Mouse (Mus musculus): ENCODE results near the gene Tubb4b.

Gene Tubb4b

DNA sequence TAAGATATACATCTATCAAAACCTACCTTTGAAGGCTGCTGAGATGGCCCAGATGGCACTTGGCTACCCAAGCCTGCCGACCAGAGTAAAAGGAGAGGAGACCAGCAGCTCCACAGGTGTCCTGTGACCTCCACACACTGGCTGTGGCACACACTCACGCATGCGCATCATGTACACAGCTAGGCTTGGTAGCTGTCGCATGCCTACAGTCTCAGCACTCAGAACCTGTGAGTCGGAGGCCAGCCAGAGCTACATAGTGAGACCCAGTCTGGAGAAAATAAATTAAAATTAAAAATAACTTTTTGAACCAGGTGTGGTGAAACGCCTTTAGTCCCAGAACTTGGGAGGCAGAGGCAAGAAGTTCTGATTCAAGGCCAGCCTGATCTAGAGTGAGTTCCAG, 36.7 kb downstream of the Tubb4b start:
- no peak for DNase-seq (ENCODE audit: low spot score)

DNA sequence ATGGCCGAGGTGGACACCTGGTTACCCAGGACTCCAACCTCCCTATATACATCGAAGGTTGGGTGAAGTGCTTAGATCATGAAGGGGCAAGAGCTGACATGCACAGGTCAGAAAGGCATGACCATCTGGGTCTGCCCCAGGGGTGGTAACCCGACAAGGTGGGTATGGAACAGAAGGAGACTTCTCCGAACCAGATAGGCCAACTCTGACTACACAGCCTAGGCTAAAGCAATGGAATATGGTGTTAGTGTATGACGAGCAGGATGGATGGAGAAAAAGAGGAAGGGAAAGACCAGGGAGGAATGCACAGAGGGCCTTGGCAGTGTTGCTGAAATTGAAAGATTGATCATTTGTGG, 37.9 kb downstream of the Tubb4b start:
- no peak for DNase-seq (ENCODE audit: low spot score)

DNA sequence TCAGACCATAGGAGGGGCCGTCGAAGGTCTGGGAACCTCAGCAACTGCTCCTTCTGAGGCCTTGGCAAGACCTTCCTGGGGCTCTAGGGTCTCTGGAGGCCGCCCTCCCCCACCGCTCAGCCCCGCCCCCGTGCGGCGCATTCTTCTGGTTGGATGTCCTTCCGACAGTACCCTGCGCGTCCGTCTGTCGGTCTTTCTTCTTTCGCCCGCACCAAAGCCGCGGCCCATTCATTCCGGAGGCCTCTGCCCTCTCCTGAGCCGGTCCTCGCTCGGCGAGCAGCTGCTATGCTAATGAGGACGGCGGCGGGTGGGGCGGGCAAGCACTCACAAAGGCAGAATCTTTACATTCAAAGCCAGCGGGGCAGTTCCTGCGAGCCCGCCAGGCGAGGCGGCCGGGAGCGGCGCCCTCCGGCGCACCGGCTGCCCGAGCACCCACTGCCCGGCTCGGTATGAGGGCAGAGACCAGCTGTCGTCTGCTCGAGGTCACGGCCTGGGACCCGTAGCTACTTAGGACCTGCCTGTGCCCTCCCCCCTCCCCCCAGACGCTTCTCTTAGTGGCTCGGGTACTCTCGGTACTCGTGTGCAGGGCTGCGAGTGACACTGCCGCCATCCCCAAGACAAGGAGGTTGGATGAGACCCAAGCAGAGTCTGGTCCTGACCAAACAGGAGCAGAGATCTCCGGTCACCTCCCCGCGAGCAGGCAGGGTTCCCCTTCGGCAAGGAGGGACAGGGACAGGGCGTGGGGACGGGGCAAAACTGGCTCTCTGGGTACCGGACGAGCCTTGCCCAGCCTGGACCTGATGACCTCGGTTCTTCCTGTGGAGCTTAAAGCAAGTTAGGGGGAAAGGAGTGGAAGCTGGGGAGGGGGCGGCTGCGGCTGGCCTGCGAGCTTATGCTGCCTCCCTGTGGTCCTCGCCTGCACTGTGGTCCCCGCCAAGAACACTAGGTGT, 38.6 kb downstream of the Tubb4b start:
- peak; percentile 90 for DNase-seq (ENCODE audit: low spot score)

DNA sequence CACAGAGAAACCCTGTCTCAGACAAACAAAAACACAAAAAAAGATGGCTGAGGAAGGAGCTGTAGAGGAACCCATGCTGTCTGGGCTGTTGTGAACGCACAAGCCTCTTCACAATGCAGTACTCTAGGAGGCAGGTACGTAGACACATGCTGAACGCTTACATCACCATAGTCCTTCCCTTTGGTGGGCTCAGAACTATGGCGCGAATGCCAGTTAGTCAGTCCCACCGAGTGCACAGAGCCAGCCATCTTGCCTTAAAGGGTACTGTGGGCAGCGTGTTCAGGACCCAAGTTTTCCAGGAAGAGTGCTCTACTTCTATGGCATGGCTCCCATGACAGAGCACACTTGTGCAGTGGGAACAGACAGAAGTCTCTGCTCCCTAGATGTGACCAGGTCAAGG, 40.0 kb downstream of the Tubb4b start:
- DNase-seq (ENCODE audit: low spot score), result no peak

DNA sequence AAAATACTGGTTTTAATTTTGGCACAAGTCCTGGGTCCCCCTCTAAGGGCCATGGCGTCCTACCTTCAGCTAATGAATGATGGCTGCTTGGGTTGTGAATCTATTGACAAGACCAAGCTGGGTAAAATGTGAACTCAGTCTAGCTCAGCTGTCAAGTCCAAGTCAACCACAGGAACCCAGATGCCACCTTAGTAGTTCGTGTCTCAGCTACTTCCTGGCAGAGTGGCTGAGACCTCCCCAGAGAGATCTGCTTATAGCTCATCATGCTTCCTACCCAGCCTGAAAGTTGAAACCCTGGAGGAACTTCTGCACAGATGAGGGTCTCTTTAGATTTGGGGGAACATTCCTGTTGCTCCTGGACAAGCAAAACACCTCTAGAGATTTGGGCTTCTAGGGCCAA, 41.2 kb downstream of the Tubb4b start:
- no peak for DNase-seq (ENCODE audit: low spot score)

DNA sequence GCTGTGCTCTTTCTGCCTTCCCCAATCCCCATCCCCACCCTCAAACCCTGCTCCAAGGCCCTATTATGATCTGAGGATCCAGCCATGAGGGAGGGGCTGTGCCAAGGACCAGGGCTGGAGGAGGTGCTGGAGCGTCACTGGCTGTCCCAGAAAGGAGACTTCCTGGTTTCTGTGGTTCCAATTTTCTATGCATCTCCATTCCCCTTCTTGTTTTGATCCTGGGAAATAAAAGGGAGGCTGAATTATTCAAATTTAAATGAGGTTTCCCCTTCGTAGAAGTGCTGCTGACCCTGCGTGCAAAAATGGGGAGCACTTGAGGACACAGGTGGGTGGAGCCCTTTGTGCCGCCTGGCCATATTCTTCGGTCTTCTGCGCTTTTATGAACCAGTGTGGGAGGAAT, 41.8 kb downstream of the Tubb4b start:
- DNase-seq (ENCODE audit: low spot score), result peak; percentile 32

DNA sequence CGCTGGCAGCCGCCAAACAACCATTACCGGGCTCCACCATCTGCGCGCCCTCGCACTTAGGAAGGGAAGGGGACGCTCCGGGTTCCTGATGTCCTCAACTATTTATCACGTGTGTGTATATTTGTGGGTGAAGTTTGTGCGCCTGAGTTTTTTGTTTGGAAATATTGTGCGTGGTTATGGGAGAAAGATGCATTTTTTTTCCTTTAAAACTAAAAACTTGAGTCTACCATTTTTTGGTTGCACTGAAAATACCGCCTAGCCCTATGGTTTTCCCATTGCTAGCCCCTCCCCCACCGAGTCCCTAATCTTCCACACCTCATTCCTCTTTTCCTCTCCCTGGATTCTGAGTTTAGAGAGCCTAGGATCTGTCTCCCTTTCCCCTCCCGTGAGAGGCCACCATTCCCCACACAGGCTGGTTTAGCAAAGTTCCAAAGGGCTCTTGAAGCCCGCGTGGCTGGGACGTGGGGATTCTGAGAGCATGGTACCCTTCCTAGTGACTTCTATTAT, 42.6 kb downstream of the Tubb4b start:
- peak; percentile 48 for DNase-seq (ENCODE audit: low spot score)

DNA sequence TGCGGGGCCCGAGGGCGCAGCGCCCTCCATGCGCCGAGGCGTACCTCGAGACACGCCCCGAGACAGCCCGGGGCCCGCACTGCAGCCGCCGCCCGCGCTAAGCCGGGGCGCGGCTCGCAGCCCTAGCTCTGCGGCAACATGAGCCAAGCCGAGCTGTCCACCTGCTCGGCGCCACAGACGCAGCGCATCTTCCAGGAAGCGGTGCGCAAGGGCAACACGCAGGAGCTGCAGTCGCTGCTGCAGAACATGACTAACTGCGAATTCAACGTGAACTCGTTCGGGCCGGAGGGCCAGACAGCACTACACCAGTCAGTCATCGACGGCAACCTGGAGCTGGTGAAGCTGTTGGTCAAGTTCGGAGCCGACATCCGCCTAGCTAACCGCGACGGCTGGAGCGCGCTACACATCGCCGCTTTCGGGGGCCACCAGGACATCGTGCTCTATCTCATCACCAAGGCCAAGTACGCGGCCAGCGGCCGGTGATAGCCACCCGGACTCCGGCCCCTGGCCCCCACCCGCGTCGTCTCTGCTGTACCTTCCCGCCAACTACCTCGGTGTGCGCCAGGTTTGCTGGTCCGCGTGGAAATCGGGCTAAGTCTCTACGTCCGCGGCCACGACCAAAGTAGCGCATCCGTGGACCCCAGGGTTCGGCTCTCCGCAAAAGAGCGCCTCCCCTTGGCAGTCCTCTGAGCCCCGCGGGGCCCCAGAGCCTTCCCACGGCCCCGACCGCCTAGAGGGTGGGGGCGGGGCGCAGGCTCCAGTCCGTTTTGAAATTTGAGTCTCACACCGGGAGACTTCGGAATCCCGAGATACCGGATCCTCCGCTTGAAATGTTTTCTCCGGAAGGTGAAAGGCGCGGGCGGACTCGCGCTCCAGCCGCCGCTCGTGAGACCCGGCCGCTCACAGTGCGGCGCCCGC, 43.3 kb downstream of the Tubb4b start:
- peak; percentile 74 for DNase-seq (ENCODE audit: low spot score)

DNA sequence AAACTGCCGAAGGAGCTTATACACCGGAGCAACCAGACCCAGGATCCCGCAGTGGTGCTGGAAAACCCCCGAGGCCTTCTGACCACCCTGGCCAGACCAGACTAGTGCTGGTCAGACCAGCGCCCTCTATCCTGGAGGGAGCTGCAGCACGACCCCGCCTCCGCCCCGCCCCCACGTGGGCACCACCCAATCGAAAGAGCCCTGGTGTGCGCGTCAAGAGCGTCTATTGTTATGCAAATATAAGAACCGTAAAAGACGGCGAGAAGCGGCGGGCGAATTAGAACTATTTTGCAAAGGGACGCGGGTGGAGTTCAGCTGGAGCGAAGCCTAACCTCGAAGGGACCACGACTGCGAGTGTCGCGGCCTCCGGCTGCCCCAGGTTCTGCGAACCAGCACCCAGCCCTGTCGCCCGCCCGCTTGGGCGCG, 44.0 kb downstream of the Tubb4b start, which contains the start of gene Nrarp:
TSS of gene Nrarp (plus strand) at position 281 of the 426 bp plus-strand sequence.
- DNase-seq (ENCODE audit: low spot score), result peak; percentile 94

DNA sequence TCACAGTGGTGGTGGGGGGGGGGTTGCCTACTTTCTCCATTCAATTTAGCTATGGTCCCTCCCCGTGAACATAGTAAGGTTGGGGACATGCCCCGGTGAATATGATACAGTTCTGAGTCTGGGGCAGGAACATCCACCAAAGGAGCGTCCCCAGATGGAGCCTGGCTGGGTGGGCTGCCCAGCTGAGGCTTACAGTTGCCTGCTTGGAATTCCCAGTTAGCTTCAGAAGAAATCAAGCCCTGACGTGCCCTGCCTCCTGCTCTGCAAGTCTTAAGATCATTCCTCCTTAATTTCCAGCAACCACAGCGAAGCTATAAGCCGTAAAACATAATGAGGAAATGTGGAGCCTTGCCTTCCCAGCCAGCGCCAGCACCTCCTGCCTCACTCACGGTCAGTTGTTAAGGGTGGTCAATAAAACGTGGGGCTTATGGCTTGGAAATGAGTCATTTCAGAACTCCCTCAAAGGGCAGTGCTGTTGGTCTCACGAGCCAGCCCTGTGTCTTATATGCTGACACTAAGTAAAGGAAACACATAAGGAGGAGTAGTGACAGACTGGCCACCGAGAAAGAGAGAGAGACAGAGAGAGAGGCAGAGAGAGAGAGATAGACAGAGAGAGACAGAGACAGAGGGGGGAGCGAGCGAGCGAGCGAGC, 44.8 kb downstream of the Tubb4b start:
- DNase-seq (ENCODE audit: low spot score), result peak; percentile 23

DNA sequence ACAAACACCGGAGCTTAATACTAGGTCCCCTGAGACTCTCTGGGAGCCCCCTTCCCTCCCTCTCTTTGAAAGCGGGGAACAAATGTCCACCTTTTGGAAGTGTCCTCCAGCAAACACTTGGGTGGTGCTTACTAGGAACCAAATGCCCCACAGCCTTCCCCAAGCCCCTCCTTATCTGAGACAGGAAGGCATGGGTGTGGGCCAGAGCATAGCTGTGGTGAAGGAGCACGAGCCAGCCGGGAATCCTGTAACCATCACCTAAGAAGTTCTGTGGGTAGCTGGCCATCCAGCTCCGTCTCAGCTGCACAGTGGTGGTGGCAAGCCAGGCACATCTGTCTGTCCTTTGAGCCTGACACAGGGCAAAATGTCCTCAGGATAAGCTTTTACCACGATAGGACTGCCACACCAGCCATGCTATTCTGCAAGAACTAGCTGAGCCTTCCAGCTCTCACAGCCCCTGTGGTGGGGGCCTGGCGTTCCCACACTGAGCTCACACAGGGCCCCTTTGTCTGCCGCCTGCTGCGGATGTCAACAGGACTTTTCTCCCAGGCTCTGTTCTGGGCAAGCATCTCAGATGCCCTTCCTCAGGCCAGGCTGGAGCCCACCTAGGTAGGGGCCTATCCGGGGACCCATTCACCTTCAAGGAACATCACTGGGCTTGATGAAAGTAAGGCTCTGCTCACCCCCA, 46.1 kb downstream of the Tubb4b start:
- DNase-seq (ENCODE audit: low spot score), result peak; percentile 27

DNA sequence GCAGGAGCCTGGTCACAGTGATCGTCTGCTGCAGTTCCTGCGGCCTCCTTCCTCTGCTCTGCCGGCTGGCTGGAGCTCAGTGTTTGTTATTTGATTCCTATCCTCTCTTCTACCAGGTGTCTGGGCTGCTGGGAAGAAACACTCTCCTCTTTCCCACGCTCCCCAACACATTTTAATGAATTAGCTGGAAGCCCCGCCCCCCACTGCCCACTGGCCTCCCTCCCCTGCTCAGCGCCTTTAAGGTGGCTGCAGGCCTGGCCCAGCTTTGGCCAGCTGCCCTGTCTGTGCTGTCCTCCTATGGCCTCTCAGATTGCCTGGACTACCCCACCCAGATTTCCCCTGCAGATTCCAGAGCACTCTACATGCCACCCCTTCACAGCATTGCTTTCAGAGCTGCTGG, 46.8 kb downstream of the Tubb4b start:
- peak; percentile 76 for DNase-seq (ENCODE audit: low spot score)

DNA sequence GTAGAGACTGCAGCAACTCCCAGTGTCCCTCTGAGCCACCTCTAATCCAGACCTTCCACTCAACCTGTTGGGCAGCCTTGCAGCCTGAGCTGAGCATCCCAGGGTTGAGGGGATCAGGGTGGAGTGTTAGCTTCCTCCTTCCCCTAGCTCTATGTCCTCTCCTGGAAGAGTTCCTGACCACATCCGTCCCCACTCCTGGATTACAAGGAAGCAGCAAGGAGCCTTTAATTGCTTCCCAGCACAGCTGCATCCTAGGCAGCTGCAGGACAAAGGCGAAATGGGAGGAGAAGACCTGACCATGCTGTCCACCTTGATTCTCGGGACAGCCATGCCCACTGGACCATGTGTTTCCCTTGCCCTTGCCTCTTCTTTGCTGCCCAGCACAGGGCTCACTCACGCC, 47.4 kb downstream of the Tubb4b start:
- no peak for DNase-seq (ENCODE audit: low spot score)

DNA sequence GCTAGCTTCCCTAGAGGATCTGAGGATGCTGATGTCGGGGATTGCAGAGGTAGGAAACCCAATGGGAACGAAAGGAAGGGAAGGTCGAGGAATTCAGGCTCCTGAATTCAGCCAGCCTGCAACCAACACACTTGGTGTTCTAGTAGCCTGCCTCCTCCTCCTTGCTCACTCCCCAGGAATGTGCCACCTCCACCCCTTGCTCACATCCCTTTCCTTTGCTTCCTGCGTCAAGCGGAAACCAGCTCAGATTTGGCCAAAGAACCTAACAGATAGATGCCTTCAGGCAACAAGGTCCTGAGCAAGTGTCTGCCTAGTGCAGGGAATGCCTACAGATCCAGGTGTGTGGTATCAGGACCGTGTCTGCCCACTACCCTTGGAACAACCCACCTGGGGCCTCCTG, 47.9 kb downstream of the Tubb4b start:
- DNase-seq (ENCODE audit: low spot score), result no peak

DNA sequence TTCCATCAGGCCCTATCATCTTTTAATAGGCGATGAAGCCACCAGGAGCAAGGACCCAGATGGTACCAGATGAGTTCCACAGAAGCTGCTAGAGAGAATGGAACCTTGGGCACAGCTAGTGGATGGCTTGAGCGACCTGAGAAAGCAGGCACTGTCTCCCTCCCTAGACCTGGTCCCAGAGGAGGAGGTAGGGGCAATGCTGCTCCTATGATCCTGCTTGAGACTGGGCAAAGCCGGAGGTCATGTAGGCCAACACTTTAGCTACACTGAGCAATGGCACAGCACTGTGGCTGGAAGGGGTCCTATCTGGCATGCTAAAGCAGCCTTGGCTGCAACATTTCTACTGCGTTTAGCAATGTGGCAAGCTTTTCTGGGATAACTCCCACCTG, 48.8 kb downstream of the Tubb4b start:
- DNase-seq (ENCODE audit: low spot score), result no peak

DNA sequence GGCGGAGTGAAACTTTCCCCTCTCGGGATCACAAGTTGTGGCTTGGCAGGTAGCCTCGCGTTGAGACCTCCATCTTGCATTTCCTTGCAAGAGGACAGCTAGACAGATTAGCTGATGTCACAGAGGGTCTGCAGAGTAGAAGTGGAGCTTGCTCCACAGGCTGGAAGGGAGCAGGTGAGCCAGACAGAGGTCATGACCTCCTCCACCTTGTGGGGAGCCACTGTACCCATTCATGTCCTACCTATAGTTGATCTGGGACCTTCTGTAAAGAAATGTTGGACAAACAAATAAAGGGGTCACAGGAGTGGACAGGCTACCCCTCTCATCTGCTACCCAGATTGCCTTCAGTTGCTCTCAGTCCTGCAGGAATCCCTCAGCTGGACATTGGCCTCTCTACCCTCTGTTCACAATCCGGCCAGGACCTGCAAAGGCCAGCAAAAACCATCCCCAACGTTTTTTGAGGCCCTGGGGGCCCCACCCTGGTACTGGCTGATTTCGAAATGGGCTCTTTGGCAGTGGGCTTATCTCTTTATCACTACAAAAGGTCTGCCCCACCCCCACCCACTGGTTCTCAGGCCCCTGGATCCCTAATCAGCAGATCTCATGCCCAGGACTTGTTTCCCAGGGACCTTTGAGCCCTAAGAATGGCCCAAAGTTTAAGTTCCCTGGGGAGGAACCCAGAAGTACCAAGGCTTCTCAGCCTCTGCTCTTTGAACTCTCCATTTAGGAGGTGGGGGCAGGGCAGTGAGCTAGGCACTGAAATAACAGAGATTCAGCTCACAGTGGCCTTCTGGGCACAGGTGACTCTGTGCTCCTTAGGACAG, 49.4 kb downstream of the Tubb4b start:
- no peak for DNase-seq (ENCODE audit: low spot score)

DNA sequence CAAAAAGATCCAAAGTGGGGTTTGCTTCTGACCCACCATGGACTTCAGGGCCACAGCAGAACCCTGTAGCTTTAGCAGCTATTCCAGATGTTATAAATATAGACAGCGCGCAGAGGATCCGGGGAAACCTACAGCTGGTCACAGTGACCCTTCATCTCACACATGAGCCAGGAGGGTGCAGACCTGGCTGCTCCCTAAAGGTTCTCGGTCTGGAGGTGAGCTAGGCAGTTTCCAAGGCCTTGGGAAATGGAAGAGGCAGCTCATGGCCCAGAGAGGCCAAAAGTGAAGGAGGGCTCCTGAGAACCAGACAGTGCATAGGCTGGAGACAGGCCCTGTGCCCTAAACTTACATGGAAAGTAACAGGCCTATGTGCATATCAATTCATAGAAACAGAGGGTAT, 50.7 kb downstream of the Tubb4b start:
- no peak for DNase-seq (ENCODE audit: low spot score)

DNA sequence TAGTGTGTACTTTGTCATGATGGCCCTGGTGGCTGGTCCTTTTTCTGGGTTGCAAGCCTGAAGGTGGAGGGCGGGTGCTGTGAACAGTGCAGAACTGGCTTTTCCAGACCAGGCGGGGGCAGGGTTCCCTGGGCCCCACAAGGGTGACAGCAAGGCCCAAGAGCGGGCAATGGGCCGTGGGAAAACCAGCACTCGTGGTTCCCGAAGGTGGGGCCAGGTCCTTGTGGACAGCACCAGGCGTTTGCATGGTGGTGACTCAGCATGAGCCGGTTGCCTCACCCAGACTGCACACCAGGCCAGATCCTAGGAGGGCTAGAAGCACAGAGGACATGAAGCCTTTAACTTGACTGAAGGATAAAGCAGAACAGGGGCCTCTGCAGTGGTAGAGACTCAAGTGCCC, 51.9 kb downstream of the Tubb4b start:
- no peak for DNase-seq (ENCODE audit: low spot score)

Measured in embryo, embryonic 10 days (tissue).